Mouse (Mus musculus): ENCODE measurements at regions not wholly inside any gene's neighbourhood (a gene's known extent, or its start where the extent isn't known, plus 50 kb on each side); places are given as distances from the start of the nearest gene placed in this dataset.

- no peaks in the 10 kb centered on the region for H3K9me3 ChIP-seq (replicated peaks; ENCODE audit: control insufficient read depth, low read length)
- H3K27ac ChIP-seq (replicated peaks; ENCODE audit: low read depth, low read length), result no peak overlapping the region
- DNase-seq (ENCODE audit: low spot score) (no peak), ATAC-seq (replicated peaks; ENCODE audit: insufficient number of reproducible peaks, low FRiP score, low TSS enrichment, low read depth) (no peak)
- no peaks in the 10 kb centered on the region for H3K4me1 ChIP-seq (ENCODE audit: control insufficient read depth, insufficient read depth, low read length)
- WGBS, result 76% methylated on average over 4 of the region's 4 CpGs
- no peaks in the 10 kb centered on the region for H3K27me3 ChIP-seq (ENCODE audit: control insufficient read depth, insufficient read depth, low read length)
- H3K9ac ChIP-seq (replicated peaks; ENCODE audit: low read length), result no peak overlapping the region
- no peak overlapping the region for H3K4me3 ChIP-seq (ENCODE audit: low read depth, low read length)
- H3K36me3 ChIP-seq (replicated peaks; ENCODE audit: control insufficient read depth, insufficient read depth, low read depth, low read length), result no peaks in the 10 kb centered on the region
- H3K4me2 ChIP-seq (ENCODE audit: low read depth, low read length), result no peak overlapping the region
Observed at GRCm38 (mm10) chr16:50836457-50836856, 245.5 kb upstream of the Ccdc54 start.

DNA sequence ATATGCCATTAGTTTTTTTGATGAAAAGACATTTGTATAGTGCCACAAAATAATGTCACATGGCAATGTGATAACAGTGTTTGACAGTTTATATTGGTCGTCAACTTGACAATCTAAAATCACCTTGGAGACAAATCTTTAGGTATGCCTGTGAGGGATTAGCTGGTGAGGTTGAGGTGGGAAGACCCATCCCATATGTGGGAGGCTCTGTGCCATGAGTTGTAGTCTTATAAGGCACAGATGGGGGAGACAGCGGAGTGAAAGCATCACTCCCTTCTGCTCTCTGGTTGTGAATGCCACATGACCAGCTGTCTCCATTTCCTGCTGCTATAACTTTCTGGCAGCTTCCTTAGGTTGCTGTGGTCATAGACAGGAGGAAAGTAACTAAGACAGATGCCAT is 242.4 kb upstream of the Ccdc54 start:
- 91% methylated on average over 2 of the region's 2 CpGs for WGBS
- Histone ChIP-seq H3K9ac (replicated peaks; ENCODE audit: low read length) (no peak overlapping the region), H3K4me1 (ENCODE audit: control insufficient read depth, insufficient read depth, low read length) (no peaks in the 10 kb centered on the region), H3K4me2 (ENCODE audit: low read depth, low read length) (no peak overlapping the region), H3K36me3 (replicated peaks; ENCODE audit: control insufficient read depth, insufficient read depth, low read depth, low read length) (no peaks in the 10 kb centered on the region), H3K9me3 (replicated peaks; ENCODE audit: control insufficient read depth, low read length) (no peaks in the 10 kb centered on the region), H3K4me3 (ENCODE audit: low read depth, low read length) (no peak overlapping the region), H3K27ac (replicated peaks; ENCODE audit: low read depth, low read length) (no peak overlapping the region), H3K27me3 (ENCODE audit: control insufficient read depth, insufficient read depth, low read length) (no peaks in the 10 kb centered on the region)
- DNase-seq (ENCODE audit: low spot score), result no peak
- ATAC-seq (replicated peaks; ENCODE audit: insufficient number of reproducible peaks, low FRiP score, low TSS enrichment, low read depth), result no peak

- no peak overlapping the region for H3K9ac ChIP-seq (replicated peaks; ENCODE audit: low read length)
Observed at GRCm38 (mm10) chr16:50822352-50822751, 231.4 kb upstream of the Ccdc54 start.

GRCm38 (mm10) chr16:50814626-50815025 is 223.7 kb upstream of the Ccdc54 start:
- DNase-seq (ENCODE audit: low spot score) (no peak), ATAC-seq (replicated peaks; ENCODE audit: insufficient number of reproducible peaks, low FRiP score, low TSS enrichment, low read depth) (no peak)
- H3K9me3 ChIP-seq (replicated peaks; ENCODE audit: control insufficient read depth, low read length), result no peaks in the 10 kb centered on the region
- no peak overlapping the region for H3K9ac ChIP-seq (replicated peaks; ENCODE audit: low read length)
- 46% methylated on average over 4 of the region's 4 CpGs for WGBS
- H3K36me3 ChIP-seq (replicated peaks; ENCODE audit: control insufficient read depth, insufficient read depth, low read depth, low read length), result no peaks in the 10 kb centered on the region
- no peaks in the 10 kb centered on the region for H3K4me1 ChIP-seq (ENCODE audit: control insufficient read depth, insufficient read depth, low read length)
- no peak overlapping the region for H3K27ac ChIP-seq (replicated peaks; ENCODE audit: low read depth, low read length)
- H3K4me2 ChIP-seq (ENCODE audit: low read depth, low read length), result no peak overlapping the region
- no peak overlapping the region for H3K4me3 ChIP-seq (ENCODE audit: low read depth, low read length)
- H3K27me3 ChIP-seq (ENCODE audit: control insufficient read depth, insufficient read depth, low read length), result no peaks in the 10 kb centered on the region

More at GRCm38 (mm10) chr16:50822352-50822751, 231.4 kb upstream of the Ccdc54 start:
- ATAC-seq (replicated peaks; ENCODE audit: insufficient number of reproducible peaks, low FRiP score, low TSS enrichment, low read depth), result no peak
- 77% methylated on average over 7 of the region's 7 CpGs for WGBS
- H3K27me3 ChIP-seq (ENCODE audit: control insufficient read depth, insufficient read depth, low read length), result no peaks in the 10 kb centered on the region
- no peaks in the 10 kb centered on the region for H3K4me1 ChIP-seq (ENCODE audit: control insufficient read depth, insufficient read depth, low read length)
- H3K27ac ChIP-seq (replicated peaks; ENCODE audit: low read depth, low read length), result no peak overlapping the region
- no peaks in the 10 kb centered on the region for H3K36me3 ChIP-seq (replicated peaks; ENCODE audit: control insufficient read depth, insufficient read depth, low read depth, low read length)
- no peak overlapping the region for H3K4me2 ChIP-seq (ENCODE audit: low read depth, low read length)
- no peak for DNase-seq (ENCODE audit: low spot score)
- H3K9me3 ChIP-seq (replicated peaks; ENCODE audit: control insufficient read depth, low read length), result no peaks in the 10 kb centered on the region
- H3K4me3 ChIP-seq (ENCODE audit: low read depth, low read length), result no peak overlapping the region

DNA sequence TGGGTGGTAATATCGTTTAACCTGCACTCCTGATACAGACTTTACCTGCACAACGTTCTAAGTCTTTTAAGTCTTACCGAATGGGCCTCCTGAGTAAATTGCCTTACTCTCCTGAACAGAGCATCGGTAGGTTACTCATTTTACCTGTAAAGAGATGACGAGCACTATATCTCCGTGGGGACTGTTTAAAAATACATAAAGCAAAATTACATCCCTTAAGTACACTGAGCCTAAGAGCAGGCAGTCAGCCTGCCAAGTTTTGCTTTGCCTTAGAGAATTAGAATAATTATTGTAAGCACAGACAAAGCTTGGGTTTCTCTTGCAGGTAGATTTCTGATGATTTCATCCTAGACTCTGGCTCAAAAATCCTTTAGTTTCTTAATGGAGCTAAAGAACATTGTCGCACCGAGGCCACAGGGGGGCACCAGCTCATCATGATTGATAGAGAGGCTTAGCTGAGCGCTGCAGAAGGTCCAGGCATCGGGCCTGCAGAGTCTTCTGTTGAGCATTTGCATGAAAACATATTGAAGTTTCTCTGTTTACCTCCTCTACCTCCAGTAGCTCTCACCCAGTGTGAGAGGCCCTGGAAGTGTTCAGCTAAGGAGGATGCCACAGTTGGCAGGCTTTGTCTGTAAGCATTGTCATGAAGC is 208.3 kb upstream of the Ccdc54 start:
- H3K27me3 ChIP-seq (ENCODE audit: control insufficient read depth, insufficient read depth, low read length), result no peaks in the 10 kb centered on the region
- no peaks in the 10 kb centered on the region for H3K9me3 ChIP-seq (replicated peaks; ENCODE audit: control insufficient read depth, low read length)
- no peak overlapping the region for H3K27ac ChIP-seq (replicated peaks; ENCODE audit: low read depth, low read length)
- 45% methylated on average over 10 of the region's 10 CpGs for WGBS
- no peak overlapping the region for H3K4me3 ChIP-seq (ENCODE audit: low read depth, low read length)
- ATAC-seq (replicated peaks; ENCODE audit: insufficient number of reproducible peaks, low FRiP score, low TSS enrichment, low read depth) (no peak), DNase-seq (ENCODE audit: low spot score) (peak; percentile 81)
- no peaks in the 10 kb centered on the region for H3K36me3 ChIP-seq (replicated peaks; ENCODE audit: control insufficient read depth, insufficient read depth, low read depth, low read length)
- no peak overlapping the region for H3K4me2 ChIP-seq (ENCODE audit: low read depth, low read length)
- H3K4me1 ChIP-seq (ENCODE audit: control insufficient read depth, insufficient read depth, low read length), result no peaks in the 10 kb centered on the region
- H3K9ac ChIP-seq (replicated peaks; ENCODE audit: low read length), result no peak overlapping the region

DNA sequence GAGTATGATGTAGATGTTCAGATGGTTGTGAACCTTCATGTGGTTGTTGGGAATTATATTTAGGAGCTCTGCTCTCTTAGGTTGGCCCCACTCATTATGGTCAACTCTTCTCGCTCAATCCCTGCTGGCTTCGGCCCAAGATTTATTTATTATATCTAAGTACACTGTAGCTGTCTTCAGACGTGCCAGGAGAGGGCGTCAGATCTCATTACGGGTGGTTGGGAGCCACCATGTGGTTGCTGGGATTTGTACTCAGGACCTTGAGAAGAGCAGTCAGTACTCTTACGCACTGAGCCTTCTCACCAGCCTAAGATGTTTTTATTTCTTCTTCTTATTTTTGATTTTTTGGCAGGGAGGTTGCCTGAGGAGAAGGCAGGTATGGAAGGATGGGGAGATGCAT is 207.1 kb upstream of the Ccdc54 start:
- no peaks in the 10 kb centered on the region for H3K27me3 ChIP-seq (ENCODE audit: control insufficient read depth, insufficient read depth, low read length)
- DNase-seq (ENCODE audit: low spot score), result no peak
- H3K4me1 ChIP-seq (ENCODE audit: control insufficient read depth, insufficient read depth, low read length), result no peaks in the 10 kb centered on the region

DNA sequence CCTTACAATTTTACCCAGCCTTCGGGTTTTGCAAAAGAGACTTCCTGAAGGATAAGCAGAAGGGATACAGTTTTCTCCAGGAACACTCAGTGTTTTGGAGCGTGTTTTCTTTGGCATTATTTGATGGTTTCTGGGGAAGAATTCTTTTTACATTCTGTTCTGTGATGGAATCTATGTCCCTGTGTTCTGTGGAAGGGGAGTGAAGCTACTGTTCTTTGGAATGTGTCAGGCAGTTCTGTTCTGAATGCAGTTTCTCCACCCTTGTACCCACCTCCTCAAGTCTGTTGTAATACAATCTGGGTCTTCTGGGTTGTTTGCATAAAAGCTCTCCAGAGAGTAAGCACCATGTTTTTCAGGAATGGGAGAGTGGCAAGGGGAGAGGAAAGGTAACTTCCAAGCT is 202.0 kb upstream of the Ccdc54 start:
- ATAC-seq (replicated peaks; ENCODE audit: insufficient number of reproducible peaks, low FRiP score, low TSS enrichment, low read depth) (no peak), DNase-seq (ENCODE audit: low spot score) (no peak)
- no peak overlapping the region for H3K9ac ChIP-seq (replicated peaks; ENCODE audit: low read length)
- no peak overlapping the region for H3K4me3 ChIP-seq (ENCODE audit: low read depth, low read length)
- no peaks in the 10 kb centered on the region for H3K4me1 ChIP-seq (ENCODE audit: control insufficient read depth, insufficient read depth, low read length)
- 88% methylated on average over 2 of the region's 2 CpGs for WGBS
- no peaks in the 10 kb centered on the region for H3K27me3 ChIP-seq (ENCODE audit: control insufficient read depth, insufficient read depth, low read length)
- no peak overlapping the region for H3K4me2 ChIP-seq (ENCODE audit: low read depth, low read length)
- no peak overlapping the region for H3K27ac ChIP-seq (replicated peaks; ENCODE audit: low read depth, low read length)
- no peaks in the 10 kb centered on the region for H3K9me3 ChIP-seq (replicated peaks; ENCODE audit: control insufficient read depth, low read length)
- no peaks in the 10 kb centered on the region for H3K36me3 ChIP-seq (replicated peaks; ENCODE audit: control insufficient read depth, insufficient read depth, low read depth, low read length)

More for the DNA sequence above, 207.1 kb upstream of the Ccdc54 start:
- H3K4me3 ChIP-seq (ENCODE audit: low read depth, low read length), result no peak overlapping the region
- H3K9me3 ChIP-seq (replicated peaks; ENCODE audit: control insufficient read depth, low read length), result no peaks in the 10 kb centered on the region
- 78% methylated on average over 6 of the region's 6 CpGs for WGBS
- no peak overlapping the region for H3K9ac ChIP-seq (replicated peaks; ENCODE audit: low read length)
- H3K4me2 ChIP-seq (ENCODE audit: low read depth, low read length), result no peak overlapping the region
- ATAC-seq (replicated peaks; ENCODE audit: insufficient number of reproducible peaks, low FRiP score, low TSS enrichment, low read depth), result no peak
- no peak overlapping the region for H3K27ac ChIP-seq (replicated peaks; ENCODE audit: low read depth, low read length)
- H3K36me3 ChIP-seq (replicated peaks; ENCODE audit: control insufficient read depth, insufficient read depth, low read depth, low read length), result no peaks in the 10 kb centered on the region

DNA sequence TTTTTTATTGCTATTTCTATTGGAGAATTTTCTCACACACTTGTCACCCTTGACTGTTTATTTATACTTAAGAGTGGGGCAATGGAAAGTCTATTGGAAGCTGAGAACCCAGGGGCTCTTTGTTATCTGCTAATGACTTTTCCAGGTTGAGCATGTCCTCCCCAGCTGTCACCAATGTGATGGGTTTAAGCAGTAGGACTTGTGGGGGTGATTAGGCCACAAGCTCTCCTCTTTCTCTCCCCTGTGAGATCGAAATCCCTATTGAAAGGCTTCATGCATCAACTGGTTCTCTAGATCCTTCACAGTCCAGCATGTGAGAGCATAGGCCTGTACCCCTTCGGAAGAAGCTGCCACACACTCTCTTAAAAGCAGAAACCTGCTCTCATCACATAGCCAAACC is 201.6 kb upstream of the Ccdc54 start:
- Histone ChIP-seq H3K27ac (replicated peaks; ENCODE audit: low read depth, low read length) (no peak overlapping the region), H3K27me3 (ENCODE audit: control insufficient read depth, insufficient read depth, low read length) (no peaks in the 10 kb centered on the region)
- no peak for ATAC-seq (replicated peaks; ENCODE audit: insufficient number of reproducible peaks, low FRiP score, low TSS enrichment, low read depth)

More for the DNA sequence above, 201.6 kb upstream of the Ccdc54 start:
- no peak overlapping the region for H3K4me2 ChIP-seq (ENCODE audit: low read depth, low read length)
- WGBS, result 64% methylated on average over 2 of the region's 2 CpGs
- H3K9ac ChIP-seq (replicated peaks; ENCODE audit: low read length), result no peak overlapping the region
- no peaks in the 10 kb centered on the region for H3K36me3 ChIP-seq (replicated peaks; ENCODE audit: control insufficient read depth, insufficient read depth, low read depth, low read length)
- no peak for DNase-seq (ENCODE audit: low spot score)
- no peaks in the 10 kb centered on the region for H3K4me1 ChIP-seq (ENCODE audit: control insufficient read depth, insufficient read depth, low read length)
- H3K9me3 ChIP-seq (replicated peaks; ENCODE audit: control insufficient read depth, low read length), result no peaks in the 10 kb centered on the region
- no peak overlapping the region for H3K4me3 ChIP-seq (ENCODE audit: low read depth, low read length)
